ENCODE assay signal across 23 mouse cellular contexts in genomic region chr5:35309853-35310252, GRCm38 (mm10). TPM values are rescaled to one million over a fixed set of nuclear protein-coding genes. Genes with fewer than 3 reads are reported as not detected.
DNase-seq lines count a peak whose midpoint lies in the region; ATAC-seq lines count a peak whose summit lies in the region.
"Had no signal": no experiment of that assay in that cellular context is flagged by ENCODE, and none has a peak within 500 bp of the region (broad histone marks: within the 10 kb centered on the region; RNA-seq: fewer than 3 reads in every experiment).

No protein-coding gene starts in this region.

- DNase-seq in cerebellum, postnatal 10 days, result peak; percentile 50 to 53
- no peak for DNase-seq in cerebellum, adult 11-12 months
- DNase-seq in kidney, postnatal 10 days, result peak; percentile 40
- no peak for DNase-seq in kidney, adult 11 months
- DNase-seq in left cerebral cortex, postnatal 4 days, result peak; percentile 32
- no peak for DNase-seq in left cerebral cortex, postnatal 10 days (ENCODE audit: extremely low spot score in 1 of 2, low spot score in 2 of 2)
- no peak for DNase-seq in neural tube, embryonic 10.5 days (ENCODE audit: extremely low spot score, low spot score)
- DNase-seq: adrenal gland, adult 8-10 months; adrenal gland, postnatal 36 days; B cell, adult 2 months; cerebellum, adult 8-10 months; cerebellum, postnatal 25 days; gastrocnemius, adult 2 months; gastrocnemius, postnatal 25 days had no signal

- intact Hi-C loops in left cerebral cortex, postnatal 4 days (cut with DNase I), result no loop called here
- intact Hi-C loops in left cerebral cortex, postnatal 10 days (cut with DNase I), result no loop called here

- 54% methylated on average over 7 of the region's 7 CpGs for WGBS in neural tube, embryonic 14.5 days

- no peaks in the 10 kb centered on the region for H3K27me3 ChIP-seq in neural tube, embryonic 14.5 days (ENCODE audit: control insufficient read depth, insufficient read depth, low read length)

- no peak overlapping the region for H3K4me2 ChIP-seq in neural tube, embryonic 14.5 days (ENCODE audit: low read depth, low read length)
- H3K4me2 ChIP-seq: heart, embryonic 12.5 days had no signal

- no peak overlapping the region for H3K4me3 ChIP-seq in neural tube, embryonic 14.5 days (ENCODE audit: low read depth, low read length)
- H3K4me3 ChIP-seq: embryonic facial prominence, embryonic 10.5 days; forebrain, embryonic 10.5 days; gastrocnemius, adult 2 months; heart, embryonic 12.5 days; hindbrain, embryonic 10.5 days had no signal

- no peaks in the 10 kb centered on the region for H3K9me3 ChIP-seq in neural tube, embryonic 14.5 days (ENCODE audit: control insufficient read depth, low read length)
- H3K9me3 ChIP-seq: embryonic facial prominence, embryonic 10.5 days; forebrain, embryonic 10.5 days; G1E; heart, embryonic 12.5 days; hindbrain, embryonic 10.5 days had no signal

- H3K27ac ChIP-seq in neural tube, embryonic 14.5 days (ENCODE audit: low read depth, low read length), result no peak overlapping the region
- H3K27ac ChIP-seq: embryonic facial prominence, embryonic 10.5 days; forebrain, embryonic 10.5 days; gastrocnemius, adult 2 months; hindbrain, embryonic 10.5 days had no signal

- H3K4me1 ChIP-seq in neural tube, embryonic 14.5 days (ENCODE audit: control insufficient read depth, insufficient read depth, low read length), result peaks cover 7% of the 10 kb centered on the region; the same call in 1 of the 2 replicates

- ATAC-seq in neural tube, embryonic 14.5 days (ENCODE audit: low read depth), result no peak
- ATAC-seq: CD4-positive, CD25-positive, alpha-beta regulatory T cell, adult 4 months; forebrain, embryonic 14.5 days had no signal

- H3K9ac ChIP-seq in neural tube, embryonic 14.5 days (replicated peaks; ENCODE audit: low read depth, low read length), result 0 out of 2 replicates have a peak overlapping the region, but pooled peaks have one; percentile 11
- H3K9ac ChIP-seq: heart, embryonic 12.5 days had no signal

- H3K36me3 ChIP-seq in neural tube, embryonic 14.5 days (ENCODE audit: control insufficient read depth, insufficient read depth, low read length), result no peaks in the 10 kb centered on the region
- H3K36me3 ChIP-seq: embryonic facial prominence, embryonic 10.5 days; forebrain, embryonic 10.5 days; G1E; heart, embryonic 12.5 days; hindbrain, embryonic 10.5 days had no signal

RNA-seq across cellular contexts. Expression of gene Adra2c, which starts 31.7 kb away (rescaled TPM):
- 1 to 10 TPM; 6.4 to 7.8 TPM for total RNA-seq in left cerebral cortex, postnatal 4 days (2021)
- 10 to 100 TPM in 1 of 2 experiments, 1 to 10 TPM in 1; 6.5 to 12.0 TPM for total RNA-seq in left cerebral cortex, postnatal 10 days (2021)
- 0.99 and 1.2 TPM in 2 replicates for polyA plus RNA-seq in neural tube, embryonic 14.5 days (2014; fragmentation: Nextera tagmentation; extraction: Ambion mirVana)
- total RNA-seq: granulocyte monocyte progenitor cell, adult 5-6 weeks had no signal
- polyA plus RNA-seq: CD4-positive, CD25-positive, alpha-beta regulatory T cell, adult 4 months; embryonic facial prominence, embryonic 10.5 days; forebrain, embryonic 10.5 days; G1E had no signal

Comparison
In these comparisons a context has a peak if more than half of its experiments do, and no peak if none do; other contexts are left out.
1. DNase-seq: peak in cerebellum, postnatal 10 days (2 of 2), kidney, postnatal 10 days (single experiment) and left cerebral cortex, postnatal 4 days (single experiment); none in cerebellum, adult 11-12 months (single experiment), kidney, adult 11 months (single experiment), left cerebral cortex, postnatal 10 days (0 of 2) and neural tube, embryonic 10.5 days (single experiment).